Mouse (Mus musculus) left cerebral cortex, postnatal 14 days (tissue): ENCODE data around the gene Upf3a. TPM values are rescaled to one million over a fixed set of nuclear protein-coding genes. Genes with fewer than 3 reads are reported as not detected.
"Not testable (repeated sequence)": the region's sequence is repeated elsewhere in the genome, so short reads cannot be mapped to it uniquely, and the experiment has no call there.

Experiments used
- DNase-seq, 2 experiments: peaks; one replicate each; pipeline ENCODE4 v3.0.0; 2021 to 2022; ENCODE audit warnings: low spot score in 2 of 2, mixed read lengths in 1 of 2
- intact Hi-C: fragments of 180-260 bp; cut with DNase I; formaldehyde crosslinking; loops from one replicate; pipeline ENCODE4 v1.15.1; 2025
- total RNA-seq, 2 experiments: library from RNA; stranded (reverse); gene quantifications; 2 replicates each; pipeline ENCODE4 v1.2.3; 2021

The Upf3a gene
- total RNA-seq, 2 experiments from 2014 or later = 37.2 to 38.0 TPM

- intact Hi-C loops = no loop called here
- no peak for DNase-seq
Measured at GRCm38 (mm10) chr8:13828598-13829172, 43.3 kb downstream of the Upf3a start.

GRCm38 (mm10) chr8:13838289-13838688 is 52.9 kb downstream of the Upf3a start, which contains the start of gene AF366264:
AF366264 (minus strand) TSS chr8:13838389.
- intact Hi-C loops, DNase-seq: not testable (repeated sequence)

- DNase-seq, intact Hi-C loops: not testable (repeated sequence)
Measured at GRCm38 (mm10) chr8:13843286-13843685, 57.9 kb downstream of the Upf3a start.

Other genes starting within 250 kb of the Upf3a start
- gene 1700029H14Rik, start 223.2 kb upstream of the Upf3a start, total RNA-seq = not detected
- gene Rasa3, start 108.0 kb upstream of the Upf3a start, total RNA-seq = 10 to 100 TPM; 61.2 to 61.6 TPM
- gene Cfap97d2, start 79.7 kb upstream of the Upf3a start, total RNA-seq = 1 to 10 TPM in 1 of 2 experiments, under 1 TPM in 1; 0.79 to 1.7 TPM
- gene Cdc16, start 27.9 kb upstream of the Upf3a start, total RNA-seq = 10 to 100 TPM; 54.2 to 57.4 TPM
- gene AF366264, start 52.8 kb downstream of the Upf3a start, total RNA-seq = not detected
- gene Champ1, start 84.0 kb downstream of the Upf3a start, total RNA-seq = 10 to 100 TPM; 30.2 to 31.9 TPM
- gene Coprs, start 104.7 kb downstream of the Upf3a start, total RNA-seq = 10 to 100 TPM; 30.5 to 32.2 TPM